Mouse (Mus musculus) cerebellum, adult 9-11 months (tissue): ENCODE measurements at regions not wholly inside any gene's neighbourhood (a gene's known extent, or its start where the extent isn't known, plus 50 kb on each side); places are given as distances from the start of the nearest gene placed in this dataset.

ENCODE experiments used
- DNase-seq: peaks from one replicate; pipeline ENCODE4 v3.0.0; 2022

DNA sequence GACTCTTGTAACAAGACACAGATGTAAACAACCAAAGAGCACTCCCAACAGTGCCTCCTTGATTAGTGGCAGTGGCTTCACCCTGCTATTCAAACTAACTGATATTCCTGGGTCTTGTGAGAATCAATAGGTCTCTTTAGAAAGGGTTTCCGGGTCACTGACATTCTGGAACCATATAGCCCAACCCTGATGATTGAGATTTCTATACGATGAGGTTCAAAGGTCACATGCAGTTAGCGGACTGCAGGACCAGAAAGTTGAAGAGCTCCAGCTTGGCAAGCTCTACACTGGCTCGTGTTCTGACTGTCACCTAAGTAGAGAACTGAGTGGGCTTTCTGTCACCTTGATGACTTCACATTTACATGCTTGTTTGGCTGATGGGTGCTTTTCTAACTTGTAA, 235.4 kb upstream of the Meis1 start:
- DNase-seq: no peak

DNA sequence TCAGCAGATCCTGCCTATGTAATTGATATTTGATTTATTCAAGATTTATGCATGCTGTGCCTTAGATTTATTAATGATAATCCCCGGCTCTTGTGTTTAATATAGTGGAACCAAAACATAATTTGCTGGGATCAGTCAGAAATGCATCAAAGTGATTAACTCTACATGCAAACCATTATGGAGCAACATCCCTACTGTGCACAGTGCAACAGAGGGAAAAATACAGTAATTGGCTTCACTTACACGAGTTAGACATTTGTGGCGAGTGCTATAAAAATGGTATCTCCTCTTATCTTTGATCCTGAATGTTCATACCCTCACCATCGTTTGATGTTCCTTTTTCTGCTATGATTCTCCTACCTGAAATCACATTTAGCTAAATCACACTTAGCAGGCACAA, 238.8 kb upstream of the Meis1 start:
- no peak for DNase-seq

DNA sequence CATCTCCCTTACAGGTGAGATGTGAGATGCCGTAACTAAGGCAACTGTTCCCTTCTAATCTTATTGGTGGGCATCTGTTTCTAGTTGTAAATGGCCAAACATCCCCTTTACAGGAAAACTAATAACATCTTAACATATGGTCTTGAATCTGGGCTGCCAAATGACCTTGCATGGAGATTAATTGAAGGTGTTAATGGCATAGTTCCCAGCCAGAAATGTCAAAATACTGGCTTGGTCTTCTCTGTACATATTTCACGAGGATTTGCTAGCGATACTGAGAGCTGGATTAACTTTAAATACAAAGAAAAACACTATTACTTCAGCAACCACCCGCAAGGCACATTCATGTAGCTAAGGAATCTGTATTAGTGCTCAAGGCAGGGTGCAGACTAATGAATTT, 244.0 kb upstream of the Meis1 start:
- no peak for DNase-seq

DNA sequence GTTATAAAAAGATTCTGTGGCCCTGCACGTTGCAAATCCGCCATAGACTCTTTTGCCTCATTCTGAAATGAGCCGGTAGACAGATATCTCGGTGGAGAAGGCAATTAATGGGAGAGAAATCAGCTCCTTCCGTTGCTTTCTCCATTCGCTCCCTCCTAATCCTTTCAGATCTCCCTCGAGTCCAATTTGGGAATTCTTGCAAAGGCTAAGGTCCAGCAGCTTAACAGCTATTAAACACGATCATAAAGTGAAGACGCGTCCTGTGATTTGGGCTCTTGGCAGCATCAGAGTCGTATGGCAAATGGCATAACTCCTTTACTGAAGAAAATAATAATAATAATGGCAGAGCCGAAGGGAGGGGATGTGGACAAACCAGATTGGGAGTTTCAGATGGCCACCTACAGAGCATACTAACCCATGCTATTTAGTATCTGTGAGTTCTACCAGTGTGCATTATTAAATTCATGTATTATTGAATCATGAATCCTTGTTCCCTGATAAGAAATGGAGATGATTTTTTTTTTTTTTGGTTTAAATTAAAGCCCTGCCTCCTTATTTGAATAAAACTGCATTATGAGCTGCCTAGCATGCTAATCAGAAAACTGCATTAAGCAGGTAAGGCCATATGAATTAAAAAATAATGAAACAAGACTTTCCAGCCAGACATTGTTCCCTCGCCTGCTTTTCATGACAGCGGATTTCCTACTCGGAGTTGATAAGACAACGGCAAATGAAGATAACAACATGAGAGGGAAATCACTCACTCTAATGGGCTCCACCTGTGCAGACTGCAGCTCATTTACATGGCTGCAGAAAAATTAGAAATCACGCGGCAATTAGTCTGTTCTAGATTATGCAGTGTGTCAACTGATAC, 246.2 kb upstream of the Meis1 start:
- no peak for DNase-seq

DNA sequence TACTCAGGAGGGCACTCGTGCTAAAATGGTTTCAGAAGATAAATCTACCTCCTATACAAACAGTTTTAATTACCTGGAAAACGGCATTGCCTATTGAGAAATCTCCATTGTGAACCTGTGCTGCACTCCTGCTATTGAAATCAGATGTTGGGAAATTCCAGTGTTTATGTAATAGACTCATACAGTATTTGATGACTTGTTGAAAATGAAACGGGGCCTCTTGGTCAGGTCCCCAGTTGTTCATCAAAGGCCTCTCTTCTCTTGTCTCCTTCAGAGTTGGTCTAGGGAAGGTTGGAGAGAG, 246.8 kb upstream of the Meis1 start:
- DNase-seq: no peak

DNA sequence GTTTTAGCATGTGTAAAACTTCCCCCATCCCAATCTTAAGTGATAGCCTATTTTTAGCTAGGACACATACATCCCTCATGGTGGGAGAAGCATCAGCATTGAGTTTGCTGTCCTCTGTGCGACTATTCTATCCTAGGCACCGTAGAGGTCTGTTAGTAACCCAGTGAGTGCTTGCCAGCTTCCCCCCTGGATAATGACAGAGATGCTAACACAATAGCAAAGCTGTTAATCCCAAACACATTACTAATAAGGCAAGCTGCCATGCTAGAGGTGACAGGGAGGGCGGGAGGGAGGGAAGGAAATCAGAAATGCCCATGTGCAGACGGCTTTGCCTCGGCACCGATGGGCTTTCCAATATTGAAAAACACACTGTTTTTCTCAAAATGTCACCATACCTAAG, 272.2 kb upstream of the Meis1 start:
- DNase-seq: no peak

DNA sequence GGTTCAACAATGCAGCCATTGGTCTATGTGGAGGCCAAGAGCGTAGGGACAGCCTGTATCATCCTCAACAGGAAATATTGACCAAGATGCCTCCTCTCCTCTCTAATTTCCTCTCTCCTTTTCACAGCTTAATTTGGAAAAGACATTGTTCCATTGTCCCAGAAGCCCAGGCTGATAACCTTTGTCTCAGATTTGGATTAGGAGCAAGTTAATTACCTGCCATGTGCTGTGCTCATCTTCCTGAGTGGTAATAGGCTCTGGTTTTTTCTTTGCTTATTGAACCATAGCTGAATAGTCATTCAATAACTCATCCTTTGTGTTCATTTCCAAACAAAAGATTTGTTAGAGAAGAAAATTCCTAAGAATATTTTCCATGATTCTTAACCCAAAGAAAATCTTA, 280.6 kb upstream of the Meis1 start:
- DNase-seq: no peak

DNA sequence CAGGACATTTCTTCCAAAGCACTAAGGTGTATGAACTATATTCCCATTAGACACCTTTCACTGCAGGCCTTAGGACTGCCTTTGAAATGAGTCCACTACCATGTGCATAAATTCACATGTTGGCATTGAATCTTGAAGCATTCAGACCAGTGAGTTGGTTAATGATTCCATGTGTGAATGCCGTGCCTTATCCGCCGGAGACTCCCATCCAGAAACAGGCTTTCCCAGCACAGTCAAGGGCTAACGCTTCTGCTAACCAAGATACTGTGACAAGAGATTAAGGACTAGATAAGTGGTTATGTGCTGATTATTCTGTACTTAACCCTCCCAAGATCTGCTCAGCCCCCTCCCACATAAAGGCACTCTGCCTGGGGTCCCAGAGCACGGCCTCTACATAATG, 287.9 kb upstream of the Meis1 start:
- no peak for DNase-seq

DNA sequence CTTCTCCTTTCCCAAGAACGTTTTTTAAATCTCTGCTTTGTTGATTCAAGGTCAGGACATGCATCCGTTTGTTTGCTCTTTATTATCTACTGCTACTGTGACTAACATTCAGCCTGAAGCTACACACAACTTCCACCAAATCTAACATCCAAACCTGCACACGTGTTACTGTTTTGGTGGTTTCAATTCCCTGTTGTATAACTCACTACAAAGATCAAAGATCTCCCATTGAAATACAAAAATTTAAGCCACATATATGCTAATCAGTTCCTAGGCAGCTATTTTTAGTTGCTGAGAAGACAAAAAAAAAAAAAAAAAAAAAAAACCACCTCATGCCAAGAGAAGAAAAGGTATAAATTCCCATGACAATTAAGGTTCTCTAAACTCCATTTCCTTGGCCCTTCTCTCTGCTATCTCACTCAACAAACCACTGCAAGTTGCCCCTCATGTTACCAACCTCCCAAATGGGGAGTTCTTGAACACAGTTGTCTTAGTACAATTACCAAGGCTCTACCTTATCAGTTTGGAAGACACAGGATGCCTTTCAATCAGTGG, 312.0 kb upstream of the Meis1 start:
- DNase-seq: no peak

DNA sequence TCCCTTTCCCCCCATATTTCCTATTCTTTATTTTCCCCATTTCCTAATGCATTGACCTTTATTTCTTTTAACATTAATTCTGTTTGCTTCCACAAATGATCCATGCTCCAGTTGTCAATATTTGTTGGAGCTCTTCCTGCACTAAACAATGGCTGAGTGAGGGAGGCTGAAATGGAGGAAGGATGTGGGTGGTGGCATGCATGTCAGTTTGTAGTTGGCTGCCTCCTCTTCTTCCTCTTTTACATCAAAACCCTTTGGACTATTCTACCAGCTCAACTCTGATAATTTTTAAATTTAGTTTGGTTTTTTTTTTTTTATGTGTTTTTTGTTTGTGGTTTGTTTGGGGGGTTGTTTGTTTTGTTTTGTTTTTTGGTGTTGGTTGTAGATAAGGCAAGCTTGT, 313.5 kb upstream of the Meis1 start:
- DNase-seq: no peak

DNA sequence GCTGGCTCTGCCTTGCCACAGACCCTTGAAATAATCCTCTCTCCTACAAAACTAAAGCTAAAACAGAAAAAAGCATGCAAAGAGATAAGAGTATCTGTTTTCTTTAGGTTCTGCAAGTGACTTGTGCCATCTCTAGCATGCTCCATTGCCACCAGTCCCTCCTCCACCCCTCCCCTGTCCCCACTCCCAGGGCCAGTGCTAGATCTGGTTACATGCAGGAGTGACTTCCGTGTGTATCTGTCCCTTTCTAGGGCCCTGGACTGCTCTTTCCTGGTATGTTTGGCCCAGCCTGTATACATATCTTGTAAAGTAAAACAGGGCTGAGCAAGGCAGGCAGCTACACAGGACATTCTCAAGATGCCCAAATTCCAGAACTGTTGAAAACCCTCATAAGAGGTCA, 313.9 kb upstream of the Meis1 start:
- no peak for DNase-seq

DNA sequence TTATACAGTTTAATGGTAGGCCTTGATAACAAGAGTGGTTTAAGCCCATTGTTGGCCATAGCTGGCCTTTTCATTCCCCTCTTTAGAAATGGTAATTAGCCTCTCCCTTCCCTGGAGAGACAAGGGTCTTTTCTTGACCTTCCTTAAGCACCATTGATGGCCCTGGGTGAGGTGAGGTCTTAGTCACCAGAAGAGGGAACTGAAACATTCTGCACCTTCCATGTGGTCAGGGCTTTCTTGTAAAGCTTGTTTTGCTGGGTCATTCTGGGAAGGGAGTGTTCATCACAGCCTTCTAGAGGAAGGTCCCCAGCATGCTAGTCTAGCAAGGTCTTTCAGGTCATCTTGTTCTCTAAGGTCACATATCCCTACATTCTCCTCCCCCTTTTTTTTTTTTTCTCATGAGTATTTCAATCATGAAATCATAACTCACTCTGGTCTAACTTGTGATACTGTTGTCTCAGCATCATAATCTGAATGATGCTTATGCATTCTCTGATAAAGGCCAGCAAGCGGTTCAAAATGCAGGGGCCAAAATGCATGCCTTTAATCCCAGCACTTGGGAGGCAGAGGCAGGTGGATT, 315.2 kb upstream of the Meis1 start:
- DNase-seq: no peak

DNA sequence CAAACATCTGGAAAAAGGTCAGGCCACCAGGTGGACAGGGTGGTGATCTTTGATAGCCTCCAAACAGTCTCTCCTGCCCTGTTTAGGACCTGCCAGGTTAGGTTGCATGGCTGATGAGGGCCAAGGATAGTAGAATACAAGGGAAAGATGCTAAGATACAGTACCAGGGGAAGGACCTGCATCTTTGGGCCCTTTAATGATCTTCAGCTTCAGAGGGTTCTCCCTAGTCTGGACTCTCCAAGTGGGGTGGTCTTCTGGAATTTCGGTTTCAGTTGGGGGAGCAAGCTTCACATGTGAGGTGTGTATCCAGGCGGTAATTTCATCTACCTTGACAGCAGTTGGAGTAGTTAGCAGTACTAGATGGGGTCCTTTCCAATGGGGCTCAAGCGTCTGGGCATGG, 316.6 kb upstream of the Meis1 start:
- DNase-seq: no peak

DNA sequence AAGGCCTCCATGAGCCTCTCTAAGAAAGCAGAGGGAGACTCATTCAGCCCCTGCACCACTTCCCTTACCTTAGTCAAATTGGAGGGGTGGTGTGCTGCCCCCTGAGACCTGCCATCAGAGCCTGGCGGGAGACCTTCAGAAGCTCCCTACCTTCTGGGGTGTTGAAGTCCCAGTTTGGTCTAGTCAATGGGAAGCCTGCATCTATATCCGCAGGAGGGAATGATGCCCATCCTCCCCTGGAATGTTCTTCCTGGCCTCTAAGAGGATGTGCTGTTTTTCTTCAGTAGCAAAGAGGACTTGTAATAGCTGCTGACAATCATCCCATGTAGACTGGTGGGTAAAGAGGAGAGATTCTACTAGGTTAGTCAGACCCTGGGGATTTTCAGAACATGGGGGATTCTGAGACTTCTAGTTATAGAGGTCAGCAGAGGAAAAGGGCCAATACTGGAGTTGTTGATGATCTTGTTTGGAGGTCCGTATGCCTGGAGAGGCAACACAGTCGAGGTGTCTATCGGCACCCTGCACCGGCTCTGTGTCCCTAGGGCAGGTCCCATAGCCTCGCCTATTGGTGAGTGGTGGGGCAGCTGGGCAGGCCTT, 321.0 kb upstream of the Meis1 start:
- no peak for DNase-seq

DNA sequence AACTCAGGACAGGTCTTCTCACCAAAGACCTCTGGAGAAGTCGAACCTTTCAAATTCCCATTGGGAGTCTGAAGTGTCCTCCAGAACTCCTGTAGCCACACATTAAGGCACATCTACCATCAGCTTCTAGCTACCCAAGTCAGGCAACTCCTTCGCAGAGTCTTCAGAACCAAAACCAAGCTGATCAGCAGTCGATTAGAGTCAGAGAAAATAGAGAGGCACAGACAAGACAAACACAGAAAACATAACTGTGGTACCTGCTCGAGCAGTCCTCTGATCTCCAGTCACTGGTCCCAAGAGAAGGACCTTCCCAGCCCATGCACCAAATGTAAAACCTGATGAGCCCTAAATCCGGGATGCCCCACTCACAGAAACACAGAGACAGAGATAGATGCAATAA, 322.1 kb upstream of the Meis1 start:
- DNase-seq: no peak

DNA sequence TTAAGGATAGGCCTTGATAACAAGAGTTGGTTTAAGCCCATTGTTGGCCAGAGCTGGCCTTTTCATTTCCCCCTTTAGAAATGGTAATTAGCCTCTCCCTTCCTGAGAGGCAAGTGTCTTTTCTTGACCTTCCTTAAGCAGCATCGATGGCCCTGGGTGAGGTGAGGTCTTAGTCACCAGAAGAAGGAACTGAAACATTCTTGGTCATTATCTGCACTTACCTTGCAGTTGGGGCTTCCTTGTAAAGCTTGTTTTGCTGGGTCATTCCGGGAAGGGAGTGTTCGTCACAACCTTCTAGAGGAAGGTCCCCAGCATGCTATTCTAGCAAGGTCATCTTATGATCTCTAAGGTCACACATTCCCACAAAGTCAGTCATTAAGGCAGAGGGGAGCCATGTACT, 322.6 kb upstream of the Meis1 start:
- DNase-seq: no peak

DNA sequence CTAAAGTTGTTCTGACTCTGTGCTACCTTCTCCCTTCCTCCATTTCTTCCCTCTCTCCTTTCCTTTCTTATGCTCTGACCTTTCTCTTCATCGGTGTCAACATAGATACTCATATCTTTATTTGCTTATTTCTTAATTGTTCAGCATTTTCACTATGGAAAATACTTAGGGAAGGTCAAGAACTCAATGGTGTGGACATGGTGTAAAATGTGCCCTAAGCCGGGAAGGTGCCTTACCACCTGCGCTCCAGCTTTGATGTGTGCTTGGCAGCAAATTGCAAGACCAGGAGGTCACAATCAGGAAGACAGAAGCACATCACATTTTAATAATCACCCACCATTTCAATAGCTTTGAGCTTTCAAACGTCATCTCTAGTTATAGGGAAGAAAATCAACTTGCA, 324.0 kb upstream of the Meis1 start:
- DNase-seq: no peak

DNA sequence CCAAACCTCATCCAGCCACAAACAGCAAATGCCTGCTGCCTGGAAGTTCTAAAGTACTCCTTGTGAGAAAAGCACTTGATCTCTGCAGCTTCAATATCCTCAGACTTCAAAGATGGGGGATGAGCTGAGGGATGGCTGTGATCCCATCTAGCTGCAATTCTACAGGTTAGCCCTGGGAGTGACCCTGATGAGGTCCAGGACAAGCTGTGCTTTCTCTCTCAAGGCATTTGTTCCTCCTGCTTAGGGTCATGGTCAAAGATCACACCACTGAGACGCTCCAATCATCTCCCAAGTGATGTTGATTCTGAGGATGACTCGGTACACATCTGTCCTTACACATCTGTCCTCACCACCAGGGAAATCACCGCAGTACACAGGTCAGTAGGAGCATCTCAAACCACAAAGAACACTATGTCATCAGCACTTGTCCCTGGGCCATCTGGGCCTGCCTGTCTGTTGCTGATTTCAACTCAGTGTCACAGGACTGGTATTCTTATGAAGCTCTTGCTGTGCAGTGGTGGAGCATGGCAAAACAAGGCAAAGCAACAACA, 327.6 kb upstream of the Meis1 start:
- no peak for DNase-seq

DNA sequence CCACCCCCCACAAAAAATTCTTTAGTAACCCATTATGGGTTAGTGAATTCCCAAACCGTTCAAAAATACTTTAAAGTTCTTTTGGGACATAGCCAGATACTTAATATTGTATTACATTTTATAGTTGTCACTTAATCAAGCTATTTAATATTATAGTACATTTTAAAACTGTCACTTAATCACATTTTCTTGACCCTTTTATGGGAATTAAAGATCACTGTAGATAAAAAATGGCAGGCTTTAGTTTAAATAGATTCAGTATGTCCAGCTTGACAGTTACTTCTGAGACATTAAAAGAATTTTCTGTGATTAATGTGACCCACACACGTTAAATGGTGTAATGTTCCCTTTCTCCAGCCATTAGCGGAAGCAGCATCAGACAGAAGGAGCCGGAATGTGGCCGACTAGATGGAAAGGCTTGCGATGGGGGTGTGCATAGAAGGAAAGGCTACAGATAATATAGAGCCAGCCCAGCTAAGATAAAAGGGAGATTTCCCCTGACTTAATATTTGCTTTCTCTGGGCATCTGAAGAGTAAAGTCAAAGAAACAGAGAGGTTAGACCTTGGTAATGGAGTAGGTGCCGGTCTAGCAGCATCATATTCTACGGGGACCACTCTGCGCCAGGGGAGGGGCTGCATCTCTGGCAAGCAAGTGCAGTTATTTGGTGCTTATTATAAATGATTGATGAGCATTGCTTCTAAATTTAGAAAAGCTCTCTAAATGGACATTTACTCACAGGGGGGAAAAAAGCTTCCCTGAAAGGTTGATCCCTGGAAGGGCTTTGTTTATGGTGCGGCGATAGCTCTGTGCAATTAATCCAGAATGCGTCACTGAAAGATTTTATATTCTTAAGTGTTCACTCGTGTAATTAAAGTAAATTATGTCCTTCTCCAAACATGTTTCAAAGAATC, 331.8 kb upstream of the Meis1 start:
- DNase-seq: no peak

DNA sequence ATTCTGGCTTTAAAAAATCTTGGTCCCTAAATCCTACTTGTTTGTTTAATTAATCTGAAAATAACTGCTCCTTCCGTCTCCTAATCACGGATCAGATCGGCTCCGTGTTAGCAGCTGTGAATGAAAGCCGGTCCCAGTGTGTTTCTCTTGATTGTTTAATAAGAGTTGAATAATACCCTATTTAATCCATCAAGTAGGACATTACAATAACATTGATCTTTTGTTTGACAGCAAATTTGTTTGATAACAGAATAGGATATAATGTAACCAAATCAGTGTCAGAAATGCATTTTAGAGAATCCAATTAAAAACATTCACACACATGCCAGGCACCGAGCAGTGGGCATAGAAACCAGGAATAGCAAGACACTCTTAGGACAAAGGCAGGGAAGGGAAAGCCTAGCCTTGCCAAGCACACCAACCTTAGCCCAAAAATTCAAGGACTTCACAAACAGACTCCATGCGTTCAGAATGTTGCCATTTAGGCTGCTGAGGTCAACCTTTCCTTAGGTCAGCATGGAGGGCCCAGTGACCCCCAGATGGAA, 332.5 kb upstream of the Meis1 start:
- no peak for DNase-seq

DNA sequence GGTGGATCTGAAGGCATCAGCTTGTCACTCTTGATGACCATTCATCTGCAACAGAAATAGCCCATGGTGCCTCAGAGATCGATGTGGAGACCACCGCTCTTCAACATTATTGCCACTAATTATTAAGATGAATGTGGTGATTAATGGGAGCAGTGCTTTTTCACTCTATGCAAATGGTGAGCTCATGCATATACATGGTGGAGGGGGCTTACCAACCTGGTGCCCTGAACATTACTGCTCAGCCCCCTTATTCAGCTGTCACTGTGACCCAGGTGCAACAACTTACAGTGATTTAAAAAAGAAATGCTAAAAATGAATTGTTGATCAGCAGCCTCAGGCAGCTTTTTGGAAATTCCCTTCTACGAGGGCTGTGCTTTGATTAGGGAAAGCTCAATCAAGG, 334.9 kb upstream of the Meis1 start:
- DNase-seq: no peak

DNA sequence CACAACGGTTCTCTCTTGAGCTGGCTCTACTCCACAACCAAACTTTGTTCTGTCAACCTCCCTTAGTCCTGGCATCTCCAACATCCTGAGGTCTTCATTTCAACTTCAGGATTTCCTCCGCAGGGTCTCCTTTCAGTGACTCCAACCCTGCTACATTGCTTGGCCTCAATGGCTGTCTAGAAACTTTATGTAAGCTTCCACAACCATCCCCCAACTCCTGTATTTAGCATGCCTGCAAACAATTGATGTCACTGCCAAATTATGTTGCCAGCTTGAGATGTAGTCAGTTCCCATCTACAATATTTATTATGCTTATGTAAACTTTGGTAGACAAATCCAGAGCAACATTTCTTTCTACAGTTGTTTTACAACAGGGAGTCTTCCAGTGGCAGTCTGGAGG, 336.4 kb upstream of the Meis1 start:
- DNase-seq: no peak

DNA sequence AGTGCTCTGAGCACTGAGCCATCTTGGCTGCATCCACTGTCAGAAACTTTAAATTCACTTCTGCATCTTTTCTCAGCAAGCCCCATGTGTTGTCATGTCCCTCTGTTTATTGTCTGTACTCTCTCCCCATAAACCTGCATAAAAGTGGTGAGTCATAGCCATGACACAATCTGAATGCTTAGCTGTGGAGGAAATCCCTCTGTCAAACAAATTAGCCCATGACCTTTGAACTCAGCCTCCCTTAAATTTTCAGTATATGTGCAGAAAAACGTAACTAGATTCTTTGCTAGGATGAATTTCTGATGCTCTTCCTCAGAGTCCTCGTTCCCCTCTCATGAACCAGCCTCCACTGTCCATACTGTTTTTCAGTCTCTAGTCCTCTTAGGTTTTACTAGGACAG, 337.4 kb upstream of the Meis1 start:
- no peak for DNase-seq
